Mouse (Mus musculus) lung, adult 18-20 months (tissue): Measurements from ENCODE around the gene Klhl10.

Experiments
- DNase-seq, 2 experiments: peaks; one replicate each; pipeline ENCODE4 v3.0.0; 2022; ENCODE audit warnings: mixed read lengths in 2 of 2

Gene Klhl10

GRCm38 (mm10) chr11:100465833-100466232, 24.1 kb downstream of the Klhl10 start:
- DNase-seq: no peak

GRCm38 (mm10) chr11:100471352-100472196, 29.9 kb downstream of the Klhl10 start:
- peak in 1 of 2 experiments; percentile 4 for DNase-seq

- DNase-seq: peak; percentile 88 to 91
Measured at GRCm38 (mm10) chr11:100472197-100472934, 30.6 kb downstream of the Klhl10 start, which contains the start of gene Klhl11. Gene Klhl11, minus strand, starts transcription at chr11:100472741.

GRCm38 (mm10) chr11:100472935-100473295, 31.2 kb downstream of the Klhl10 start:
- DNase-seq: no peak

GRCm38 (mm10) chr11:100476281-100476680, 34.6 kb downstream of the Klhl10 start:
- peak in 1 of 2 experiments; percentile 9 for DNase-seq

GRCm38 (mm10) chr11:100479152-100479551, 37.4 kb downstream of the Klhl10 start:
- DNase-seq: peak in 1 of 2 experiments; percentile 15

GRCm38 (mm10) chr11:100484461-100484860, 42.7 kb downstream of the Klhl10 start:
- DNase-seq: no peak

GRCm38 (mm10) chr11:100485801-100486538, 44.3 kb downstream of the Klhl10 start:
- peak in 1 of 2 experiments; percentile 30 for DNase-seq

- DNase-seq: no peak
Measured at GRCm38 (mm10) chr11:100490951-100491350, 49.2 kb downstream of the Klhl10 start.

GRCm38 (mm10) chr11:100493771-100494170, 52.1 kb downstream of the Klhl10 start:
- DNase-seq: no peak

GRCm38 (mm10) chr11:100500241-100500640, 58.5 kb downstream of the Klhl10 start:
- no peak for DNase-seq

GRCm38 (mm10) chr11:100500651-100501050, 58.9 kb downstream of the Klhl10 start:
- no peak for DNase-seq

- DNase-seq: no peak
Measured at GRCm38 (mm10) chr11:100501321-100501720, 59.6 kb downstream of the Klhl10 start.

GRCm38 (mm10) chr11:100504990-100505660, 63.4 kb downstream of the Klhl10 start:
- DNase-seq: peak in 1 of 2 experiments; percentile 19

- no peak for DNase-seq
Measured at GRCm38 (mm10) chr11:100505997-100506396, 64.3 kb downstream of the Klhl10 start.
